Mouse (Mus musculus) lung, embryonic 14.5 days (tissue): ENCODE measurements around the gene Rrp36. TPM values are rescaled to one million over a fixed set of nuclear protein-coding genes. Genes with fewer than 3 reads are reported as not detected.

Experiments used
- ATAC-seq: fragments of 200-750 bp; cut with Nextera tagmentation; 2 replicates; pipeline ENCODE4 v1.8.0; 2017; ENCODE audit warnings: mild to moderate bottlenecking, moderate TSS enrichment, moderate library complexity; ENCODE audit not compliant: insufficient read depth
- DNase-seq: peaks from one replicate; pipeline ENCODE4 v3.0.0-alpha.2; 2015
- H3K27ac ChIP-seq: fragments of 300-500 bp; sonication (generic); 2 replicates; pipeline ENCODE4 v1.5.1; 2014; ENCODE audit warnings: low read depth, mild to moderate bottlenecking, moderate library complexity
- H3K27me3 ChIP-seq: fragments of 300-500 bp; sonication (generic); 2 replicates; pipeline ENCODE4 v1.6.1; 2014; ENCODE audit warnings: low read length, control low read depth; ENCODE audit not compliant: insufficient read depth
- H3K36me3 ChIP-seq: fragments of 300-500 bp; sonication (generic); 2 replicates; pipeline ENCODE4 v1.6.1; 2014; ENCODE audit warnings: control low read depth; ENCODE audit not compliant: insufficient read depth
- H3K4me1 ChIP-seq: fragments of 300-500 bp; sonication (generic); 2 replicates; pipeline ENCODE4 v1.6.1; 2014; ENCODE audit warnings: antibody characterized with exemption, control low read depth; ENCODE audit not compliant: insufficient read depth
- H3K4me2 ChIP-seq: fragments of 300-500 bp; sonication (generic); 2 replicates; pipeline ENCODE4 v1.6.1; 2014; ENCODE audit warnings: mild to moderate bottlenecking
- H3K4me3 ChIP-seq: fragments of 300-500 bp; sonication (generic); 2 replicates; pipeline ENCODE4 v1.5.1; 2014; ENCODE audit warnings: low read depth, low read length
- H3K9ac ChIP-seq: fragments of 300-500 bp; sonication (generic); 2 replicates; pipeline ENCODE4 v1.6.1; 2014
- H3K9me3 ChIP-seq: fragments of 300-500 bp; sonication (generic); 2 replicates; pipeline ENCODE4 v1.6.1; 2016; ENCODE audit warnings: low read depth, low read length, control low read depth
- CTCF ChIP-seq: IDR thresholded peaks from 2 replicates; pipeline ENCODE4 v1.5.1; 2016; ENCODE audit warnings: antibody characterized with exemption, low read depth
- WGBS: fragments of 180-500 bp; shearing (Covaris S2); extraction: QIAGEN DNeasy Blood & Tissue Kit; methylation state at CpG from one replicate; pipeline ENCODE4 v1.1.7; 2014; 5-methylcytosine and 5-hydroxymethylcytosine counted together
- polyA plus RNA-seq: library from polyadenylated mRNA; unstranded; fragments of >200 nt; fragmentation: Nextera tagmentation; extraction: Ambion mirVana; gene quantifications from 2 replicates; pipeline ENCODE4 v1.2.1, GENCODE M21; 2014

Gene Rrp36
- polyA plus RNA-seq, 1 experiment from 2014 or later = 48.5 TPM

DNA sequence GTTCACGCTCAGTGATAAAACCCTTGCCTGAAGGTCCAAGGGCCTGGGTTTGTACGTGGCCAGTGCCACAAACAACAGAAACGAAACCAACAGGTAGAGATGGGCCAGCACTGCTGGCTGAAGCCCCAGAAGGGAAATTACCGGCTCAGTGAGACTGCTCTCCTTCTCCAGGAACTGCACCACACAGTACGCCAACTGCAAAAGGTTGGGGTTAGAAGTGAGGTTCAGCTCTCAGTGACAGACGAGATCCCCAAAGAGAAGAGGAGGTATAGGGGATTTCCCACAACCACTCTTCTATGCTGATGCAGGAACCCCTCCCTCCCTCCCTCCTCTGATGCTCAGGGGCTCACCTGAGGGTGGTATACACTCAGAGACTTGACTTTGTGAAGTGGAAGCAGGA, 11.8 kb upstream of the Rrp36 start:
- Histone ChIP-seq H3K27ac (no peak overlapping the region), H3K9ac (no peak overlapping the region), H3K4me1 (peaks cover 7% of the 10 kb centered on the region; the same call in 1 of the 2 replicates), H3K9me3 (no peaks in the 10 kb centered on the region), H3K4me3 (no peak overlapping the region), H3K4me2 (no peak overlapping the region), H3K36me3 (peaks cover 67% of the 10 kb centered on the region), H3K27me3 (no peaks in the 10 kb centered on the region)
- ATAC-seq = no peak
- WGBS = 91% methylated on average over 6 of the region's 6 CpGs
- no peak for DNase-seq
- TF ChIP-seq CTCF = no peak

DNA sequence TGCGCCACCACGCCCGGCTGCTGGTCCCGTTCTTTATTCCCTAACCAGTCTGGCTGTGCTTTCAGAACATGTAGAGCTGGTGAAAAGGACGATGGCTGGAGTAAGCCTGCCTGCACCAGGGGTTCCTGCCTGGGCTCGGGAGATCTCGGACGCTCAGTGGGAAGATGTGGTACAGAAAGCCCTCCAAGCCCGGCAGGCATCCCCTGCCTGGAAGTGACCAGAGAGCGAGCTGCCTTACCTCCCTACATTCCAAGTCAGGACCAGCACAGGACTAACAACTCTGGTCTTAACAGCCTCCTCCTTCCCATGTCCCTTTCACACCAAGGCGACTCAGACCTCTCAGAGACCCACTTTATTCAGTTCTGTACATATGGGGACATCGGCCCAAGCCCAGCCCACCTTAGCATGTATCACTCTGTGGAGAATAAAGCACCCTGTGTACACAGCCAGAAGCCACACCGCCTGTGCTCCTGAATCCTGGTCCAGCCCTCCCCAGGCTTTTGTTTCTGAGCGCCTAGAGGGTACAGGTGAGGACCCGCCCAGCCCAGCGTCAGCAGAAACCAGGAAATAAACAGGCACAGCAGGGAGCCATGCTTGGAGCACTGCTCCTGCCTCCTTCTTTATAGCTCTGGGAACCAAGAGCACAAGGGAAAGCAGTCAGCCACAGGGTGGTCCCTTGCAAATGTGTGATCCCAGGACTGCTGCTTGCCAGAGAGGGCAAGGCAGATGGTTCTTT, 8.7 kb upstream of the Rrp36 start:
- DNase-seq = no peak
- H3K9ac ChIP-seq = no peak overlapping the region
- H3K4me2 ChIP-seq = no peak overlapping the region
- H3K4me1 ChIP-seq = peaks cover 14% of the 10 kb centered on the region
- no peak for TF ChIP-seq CTCF
- no peak for ATAC-seq
- 86% methylated on average over 16 of the region's 16 CpGs for WGBS
- no peak overlapping the region for H3K27ac ChIP-seq
- no peak overlapping the region for H3K4me3 ChIP-seq
- no peaks in the 10 kb centered on the region for H3K9me3 ChIP-seq
- peaks cover 57% of the 10 kb centered on the region for H3K36me3 ChIP-seq
- no peaks in the 10 kb centered on the region for H3K27me3 ChIP-seq

DNA sequence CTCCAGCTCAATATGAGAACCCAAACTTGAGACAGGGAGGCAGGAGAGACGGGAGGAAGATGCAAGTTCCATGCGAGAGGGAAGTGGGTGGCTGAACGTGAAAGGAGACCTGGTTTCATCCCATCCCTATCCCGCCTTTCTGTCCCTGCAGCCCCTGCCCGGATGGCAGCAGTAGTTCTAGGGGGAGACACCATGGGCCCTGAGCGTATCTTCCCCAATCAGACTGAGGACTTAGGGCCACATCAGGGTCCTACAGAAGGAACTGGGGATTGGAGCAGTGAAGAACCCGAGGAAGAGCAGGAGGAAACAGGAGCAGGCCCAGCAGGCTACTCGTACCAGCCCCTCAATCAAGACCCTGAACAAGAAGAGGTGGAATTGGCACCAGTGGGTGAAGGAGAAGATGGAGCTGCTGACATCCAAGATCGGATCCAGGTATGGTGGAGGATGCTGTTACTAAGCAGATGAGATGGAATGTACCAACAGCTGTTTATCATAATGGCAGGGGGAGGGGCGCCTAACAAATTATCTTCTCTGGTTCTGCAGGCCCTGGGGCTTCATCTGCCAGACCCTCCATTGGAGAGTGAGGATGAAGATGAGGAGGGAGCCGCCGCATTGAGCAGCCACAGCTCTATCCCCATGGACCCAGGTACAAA, 7.4 kb upstream of the Rrp36 start:
- Histone ChIP-seq H3K4me2 (peak overlapping the region; percentile 88), H3K4me3 (peak overlapping the region; percentile 69), H3K9ac (peak overlapping the region; percentile 64), H3K27me3 (no peaks in the 10 kb centered on the region), H3K36me3 (peaks cover 59% of the 10 kb centered on the region), H3K4me1 (peaks cover 14% of the 10 kb centered on the region), H3K27ac (peak overlapping the region; percentile 46; the same call in 1 of the 2 replicates), H3K9me3 (no peaks in the 10 kb centered on the region)
- 21% methylated on average over 12 of the region's 12 CpGs for WGBS
- peak; percentile 0; the same call in 1 of the 2 replicates for ATAC-seq
- DNase-seq = no peak
- TF ChIP-seq CTCF = no peak

DNA sequence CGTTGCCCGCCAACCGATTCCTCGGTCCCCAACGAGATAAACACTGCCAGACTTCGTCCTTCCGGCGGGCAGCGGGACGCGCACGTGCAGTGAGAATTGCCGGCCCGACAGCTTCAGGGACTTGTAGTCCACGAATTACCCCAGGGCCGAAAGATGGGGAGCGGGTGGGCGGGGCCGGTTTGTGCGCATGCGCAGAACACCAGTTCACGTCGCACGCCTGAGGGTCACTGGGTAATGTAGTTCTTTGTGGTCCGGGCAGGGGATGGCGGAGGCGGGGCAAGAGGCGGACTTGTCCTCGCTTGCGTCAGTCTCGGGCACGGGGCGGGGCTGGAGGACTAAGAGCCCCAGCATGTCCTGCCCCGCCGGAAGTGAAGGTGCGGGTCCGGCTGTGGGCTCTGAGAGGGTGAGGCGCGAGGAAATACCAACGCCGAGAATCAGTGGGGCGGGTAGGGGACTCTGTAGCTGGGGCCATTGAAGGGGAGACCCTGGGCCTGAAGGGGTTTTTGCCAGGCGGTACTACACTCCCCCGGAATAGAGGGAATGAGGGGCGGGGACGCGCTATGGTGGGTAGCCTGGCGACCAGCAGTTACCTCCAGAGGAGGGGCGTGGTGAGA, 6.7 kb upstream of the Rrp36 start, which contains the start of gene Klhdc3:
Klhdc3 (minus strand) TSS at position 155 of the 614 bp plus-strand sequence.
- no peaks in the 10 kb centered on the region for H3K27me3 ChIP-seq
- H3K4me3 ChIP-seq = peak within 1 kb of the TSS; percentile 69
- peak within 1 kb of the TSS; percentile 66 for H3K9ac ChIP-seq
- DNase-seq (peak; percentile 99), ATAC-seq (peak; percentile 98)
- peak within 1 kb of the TSS; percentile 88 for H3K4me2 ChIP-seq
- peaks cover 59% of the 10 kb centered on the region for H3K36me3 ChIP-seq
- H3K4me1 ChIP-seq = peaks cover 14% of the 10 kb centered on the region
- H3K9me3 ChIP-seq = no peaks in the 10 kb centered on the region
- TF ChIP-seq CTCF = peak; percentile 16; the same call in 1 of the 2 replicates
- peak within 1 kb of the TSS; percentile 85 for H3K27ac ChIP-seq
- under 1% methylated on average over 49 of the region's 49 CpGs for WGBS

DNA sequence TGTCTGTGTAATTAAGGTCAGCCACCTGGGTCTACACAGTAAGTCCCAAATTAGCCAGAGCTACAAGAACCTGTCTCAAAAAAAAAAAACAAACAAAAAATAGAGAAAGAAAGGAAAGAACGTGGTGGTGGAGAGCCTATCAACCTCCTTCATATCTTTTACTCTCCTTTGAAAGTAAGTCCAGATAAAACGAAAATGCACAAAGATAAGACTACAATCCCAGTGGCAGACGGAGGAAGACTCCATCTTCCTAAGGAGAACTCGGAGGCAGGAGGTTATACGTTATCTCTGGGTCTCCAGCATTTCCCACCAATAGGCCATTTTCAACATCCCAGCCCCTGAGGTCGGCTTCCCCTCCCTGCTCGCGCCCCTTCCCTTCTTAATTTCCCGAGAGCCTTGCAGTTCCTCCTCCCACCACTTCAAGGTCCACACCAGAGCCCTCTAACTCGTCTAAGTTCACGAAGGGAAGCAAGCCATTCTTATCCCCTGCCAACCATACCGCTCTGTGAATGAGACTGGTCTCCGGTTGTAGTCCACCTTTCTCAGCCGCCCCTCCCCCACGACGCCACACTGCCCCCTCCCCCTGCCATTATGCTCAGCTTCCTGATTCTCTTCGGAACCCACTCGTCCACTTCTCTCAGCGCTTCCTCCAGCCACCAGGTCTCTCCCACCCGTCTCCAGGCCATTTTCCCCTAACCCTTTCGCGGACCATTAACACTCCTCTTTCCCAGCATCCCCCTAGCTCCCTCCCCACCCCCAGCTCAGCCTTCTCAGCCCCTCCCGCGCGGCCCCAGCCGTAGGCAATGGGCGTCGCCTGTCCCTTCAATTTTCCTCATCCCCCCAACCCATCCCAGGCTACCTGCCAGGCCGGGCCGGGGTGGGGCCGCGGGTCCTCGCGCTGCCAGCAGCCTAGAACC, 5.9 kb upstream of the Rrp36 start:
- Histone ChIP-seq H3K4me3 (peak overlapping the region; percentile 69), H3K27me3 (no peaks in the 10 kb centered on the region), H3K27ac (peak overlapping the region; percentile 85), H3K36me3 (peaks cover 59% of the 10 kb centered on the region), H3K4me1 (peaks cover 15% of the 10 kb centered on the region), H3K4me2 (peak overlapping the region; percentile 88), H3K9me3 (no peaks in the 10 kb centered on the region), H3K9ac (peak overlapping the region; percentile 66)
- peak; percentile 52 for ATAC-seq
- WGBS = 2% methylated on average over 34 of the region's 34 CpGs
- peak; percentile 64 for DNase-seq
- peak; percentile 51 for TF ChIP-seq CTCF

DNA sequence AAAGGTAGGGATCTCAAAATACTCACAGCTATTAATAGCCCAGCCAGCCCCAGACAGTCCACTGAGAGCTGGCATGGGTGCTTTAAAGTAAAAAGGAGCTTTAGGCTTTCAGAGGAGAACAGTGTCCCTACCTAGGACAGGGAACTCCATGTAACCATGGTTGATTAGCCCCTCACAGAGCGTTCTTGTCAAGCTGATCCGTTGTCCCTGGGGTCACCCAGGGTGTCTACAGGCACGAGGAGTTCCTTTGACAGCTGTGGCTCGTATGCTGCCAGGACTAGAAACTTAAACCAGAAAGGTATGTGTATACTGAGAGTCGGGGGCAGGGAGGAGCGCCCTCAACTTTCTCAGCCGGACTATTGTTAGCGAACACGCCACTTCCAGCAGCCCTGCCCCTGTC, 4.8 kb upstream of the Rrp36 start:
- no peaks in the 10 kb centered on the region for H3K9me3 ChIP-seq
- DNase-seq = no peak
- no peak for TF ChIP-seq CTCF
- no peak for ATAC-seq
- H3K4me1 ChIP-seq = peaks cover 20% of the 10 kb centered on the region
- H3K9ac ChIP-seq = peak overlapping the region; percentile 66
- peaks cover 52% of the 10 kb centered on the region for H3K36me3 ChIP-seq
- no peaks in the 10 kb centered on the region for H3K27me3 ChIP-seq
- peak overlapping the region; percentile 88 for H3K4me2 ChIP-seq
- H3K27ac ChIP-seq = peak overlapping the region; percentile 85
- WGBS = 28% methylated on average over 9 of the region's 9 CpGs
- peak overlapping the region; percentile 69 for H3K4me3 ChIP-seq
